Mouse (Mus musculus): ENCODE measurements around the gene Sstr5. TPM values are rescaled to one million over a fixed set of nuclear protein-coding genes. Genes with fewer than 3 reads are reported as not detected.

Sstr5 gene
- total and polyA plus RNA-seq, 2 experiments from 2014 or later = 1.2 to 2.5 TPM

DNA sequence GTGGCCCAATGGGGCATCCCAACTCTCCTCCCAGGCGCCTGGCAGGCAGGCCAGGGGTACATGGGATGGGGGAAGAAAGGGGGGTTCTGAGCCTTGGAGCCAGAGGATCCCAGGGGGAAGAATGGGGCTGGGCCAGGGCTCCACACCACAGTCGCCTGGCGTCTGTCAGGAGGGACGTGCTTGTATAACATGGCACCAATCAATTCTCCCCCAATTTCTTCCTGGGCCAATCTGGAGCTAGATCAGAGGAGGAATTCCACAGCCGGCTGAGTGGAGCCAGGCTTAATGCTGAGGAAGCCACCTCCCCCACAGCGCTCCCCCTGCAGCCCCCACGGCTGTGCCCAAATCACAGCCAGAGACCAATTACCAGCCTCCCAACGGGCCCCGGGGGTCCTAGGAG, 23.4 kb upstream of the Sstr5 start:
- 0 out of 2 replicates have a peak overlapping the region, but pooled peaks have one; percentile 32 for H3K27ac ChIP-seq
- no peak overlapping the region for H3K9ac ChIP-seq (replicated peaks; ENCODE audit: low read length)
- no peaks in the 10 kb centered on the region for H3K9me3 ChIP-seq (ENCODE audit: low read length)
- H3K4me1 ChIP-seq (ENCODE audit: insufficient read depth, low read length) = peaks cover 5% of the 10 kb centered on the region; the same call in 1 of the 2 replicates
- no peak for TF ChIP-seq CTCF (IDR thresholded peaks at IDR 0.05; ENCODE audit: low read depth)
- no peaks in the 10 kb centered on the region for H3K27me3 ChIP-seq (ENCODE audit: insufficient read depth, low read length)
- peak; percentile 18 for DNase-seq (ENCODE audit: low spot score)
- WGBS = 39% methylated on average over 8 of the region's 9 CpGs
- no peaks in the 10 kb centered on the region for H3K36me3 ChIP-seq (ENCODE audit: insufficient read depth, low read length)
- ATAC-seq = no peak; the same call in 1 of the 2 replicates
- no peak overlapping the region for H3K4me2 ChIP-seq (ENCODE audit: low read depth, low read length)
- H3K4me3 ChIP-seq (ENCODE audit: low read length) = no peak overlapping the region

DNA sequence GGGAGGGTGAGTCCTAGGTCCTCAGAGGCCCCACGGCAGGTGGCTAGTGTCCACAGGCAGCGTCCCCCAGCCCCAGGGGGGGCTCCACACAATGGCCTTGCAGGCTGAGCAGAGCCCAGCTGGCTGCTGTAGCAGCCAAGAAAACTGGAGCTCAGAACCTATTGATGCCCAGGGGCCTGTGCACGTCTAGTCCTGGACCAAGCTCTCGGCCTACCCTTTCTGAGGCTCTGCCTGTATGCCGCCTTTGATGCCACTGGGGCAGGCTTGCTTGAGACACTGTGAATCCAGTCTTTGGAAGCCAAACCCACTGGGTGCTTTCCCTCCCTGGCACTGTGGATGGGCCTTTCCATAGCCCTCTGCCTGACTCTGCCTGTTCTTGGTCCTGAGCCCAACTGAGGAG, 22.4 kb upstream of the Sstr5 start:
- H3K9me3 ChIP-seq (ENCODE audit: low read length) = no peaks in the 10 kb centered on the region
- DNase-seq (ENCODE audit: low spot score) (peak; percentile 55), ATAC-seq (peak; percentile 33; the same call in 1 of the 2 replicates)
- peak overlapping the region; percentile 32; the same call in 1 of the 2 replicates for H3K27ac ChIP-seq
- H3K4me3 ChIP-seq (ENCODE audit: low read length) = no peak overlapping the region
- H3K4me1 ChIP-seq (ENCODE audit: insufficient read depth, low read length) = peaks cover 5% of the 10 kb centered on the region; the same call in 1 of the 2 replicates
- 39% methylated on average over 5 of the region's 5 CpGs for WGBS
- no peaks in the 10 kb centered on the region for H3K27me3 ChIP-seq (ENCODE audit: insufficient read depth, low read length)
- H3K9ac ChIP-seq (replicated peaks; ENCODE audit: low read length) = no peak overlapping the region
- H3K4me2 ChIP-seq (ENCODE audit: low read depth, low read length) = no peak overlapping the region
- H3K36me3 ChIP-seq (ENCODE audit: insufficient read depth, low read length) = no peaks in the 10 kb centered on the region
- no peak for TF ChIP-seq CTCF (IDR thresholded peaks at IDR 0.05; ENCODE audit: low read depth)

DNA sequence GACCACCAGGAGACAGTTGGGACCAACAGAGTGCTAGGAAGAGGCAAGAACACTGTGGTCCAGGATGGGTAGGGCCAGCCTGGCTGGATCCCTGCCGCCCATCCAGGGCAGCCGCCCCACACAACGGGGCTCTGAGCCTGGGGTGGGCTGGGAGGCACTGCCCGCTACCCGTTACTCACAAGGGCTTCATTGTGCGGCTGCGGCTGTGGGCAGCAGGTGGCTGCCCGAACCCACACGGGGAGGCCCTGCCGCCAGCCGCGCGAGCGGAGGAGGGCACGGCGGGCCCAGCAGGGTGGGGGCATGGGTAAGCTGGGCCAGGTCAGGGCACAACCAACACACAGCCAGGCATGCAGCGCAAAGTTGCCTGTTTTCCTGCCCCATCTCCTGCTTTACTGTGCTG, 21.1 kb upstream of the Sstr5 start:
- TF ChIP-seq CTCF (IDR thresholded peaks at IDR 0.05; ENCODE audit: low read depth) = no peak
- DNase-seq (ENCODE audit: low spot score) (peak; percentile 66), ATAC-seq (peak; percentile 85)
- 31% methylated on average over 17 of the region's 17 CpGs for WGBS
- Histone ChIP-seq H3K9me3 (ENCODE audit: low read length) (no peaks in the 10 kb centered on the region), H3K4me3 (ENCODE audit: low read length) (no peak overlapping the region), H3K4me1 (ENCODE audit: insufficient read depth, low read length) (peaks cover 5% of the 10 kb centered on the region; the same call in 1 of the 2 replicates), H3K27ac (peak overlapping the region; percentile 32; the same call in 1 of the 2 replicates), H3K36me3 (ENCODE audit: insufficient read depth, low read length) (no peaks in the 10 kb centered on the region), H3K9ac (replicated peaks; ENCODE audit: low read length) (no peak overlapping the region), H3K4me2 (ENCODE audit: low read depth, low read length) (no peak overlapping the region), H3K27me3 (ENCODE audit: insufficient read depth, low read length) (no peaks in the 10 kb centered on the region)

DNA sequence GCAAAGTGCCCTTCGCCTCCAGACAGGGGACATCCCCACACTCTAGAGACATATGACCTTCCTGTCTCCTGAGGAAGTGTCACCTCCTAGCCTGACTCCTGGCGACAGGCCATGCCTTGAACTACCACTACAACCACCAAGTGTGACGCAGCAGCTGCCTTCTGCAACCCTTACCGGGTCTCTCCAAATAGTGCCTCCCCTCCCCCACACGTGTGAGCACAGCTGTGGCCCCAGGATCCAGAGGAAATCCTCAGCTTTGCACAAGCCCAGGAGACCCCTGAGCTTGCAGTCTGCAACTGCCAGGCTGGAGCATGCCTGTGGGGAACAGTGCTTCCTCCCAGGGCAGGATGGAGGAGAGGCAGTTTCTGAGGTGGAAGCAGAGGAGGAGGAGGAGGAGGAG, 19.2 kb upstream of the Sstr5 start:
- ATAC-seq (no peak), DNase-seq (ENCODE audit: low spot score) (no peak)
- Histone ChIP-seq H3K27ac (no peak overlapping the region), H3K9me3 (ENCODE audit: low read length) (no peaks in the 10 kb centered on the region), H3K27me3 (ENCODE audit: insufficient read depth, low read length) (no peaks in the 10 kb centered on the region), H3K36me3 (ENCODE audit: insufficient read depth, low read length) (no peaks in the 10 kb centered on the region), H3K4me3 (ENCODE audit: low read length) (no peak overlapping the region), H3K9ac (replicated peaks; ENCODE audit: low read length) (no peak overlapping the region), H3K4me1 (ENCODE audit: insufficient read depth, low read length) (peaks cover 5% of the 10 kb centered on the region; the same call in 1 of the 2 replicates), H3K4me2 (ENCODE audit: low read depth, low read length) (no peak overlapping the region)
- TF ChIP-seq CTCF (IDR thresholded peaks at IDR 0.05; ENCODE audit: low read depth) = no peak
- WGBS = 51% methylated on average over 5 of the region's 5 CpGs

DNA sequence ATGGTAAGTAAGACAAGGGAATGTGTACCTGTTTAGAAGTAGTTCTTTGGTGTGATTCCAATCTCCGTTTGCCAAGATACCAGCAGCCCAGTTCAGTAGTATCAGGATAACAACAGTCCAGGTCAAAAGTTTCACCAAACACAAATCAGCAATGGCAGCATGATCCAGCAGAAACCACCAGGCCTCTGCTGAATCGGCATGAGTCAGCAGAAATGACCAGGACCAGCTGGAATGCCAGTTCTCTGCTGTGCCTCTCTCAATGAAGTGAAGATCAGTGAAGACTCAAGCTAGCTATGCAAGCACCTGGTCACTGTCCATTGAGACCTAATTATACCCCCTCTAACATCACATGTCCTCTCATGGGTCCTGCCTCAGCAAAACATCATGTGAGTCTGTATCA, 17.0 kb upstream of the Sstr5 start:
- H3K9me3 ChIP-seq (ENCODE audit: low read length) = no peaks in the 10 kb centered on the region
- H3K4me1 ChIP-seq (ENCODE audit: insufficient read depth, low read length) = peaks cover 5% of the 10 kb centered on the region; the same call in 1 of the 2 replicates
- H3K36me3 ChIP-seq (ENCODE audit: insufficient read depth, low read length) = no peaks in the 10 kb centered on the region
- no peak overlapping the region for H3K4me2 ChIP-seq (ENCODE audit: low read depth, low read length)
- no peak overlapping the region for H3K4me3 ChIP-seq (ENCODE audit: low read length)
- ATAC-seq (no peak), DNase-seq (ENCODE audit: low spot score) (no peak)
- no peak overlapping the region for H3K9ac ChIP-seq (replicated peaks; ENCODE audit: low read length)
- H3K27me3 ChIP-seq (ENCODE audit: insufficient read depth, low read length) = no peaks in the 10 kb centered on the region
- TF ChIP-seq CTCF (IDR thresholded peaks at IDR 0.05; ENCODE audit: low read depth) = no peak
- WGBS = 97% methylated on average over 2 of the region's 2 CpGs
- H3K27ac ChIP-seq = no peak overlapping the region

DNA sequence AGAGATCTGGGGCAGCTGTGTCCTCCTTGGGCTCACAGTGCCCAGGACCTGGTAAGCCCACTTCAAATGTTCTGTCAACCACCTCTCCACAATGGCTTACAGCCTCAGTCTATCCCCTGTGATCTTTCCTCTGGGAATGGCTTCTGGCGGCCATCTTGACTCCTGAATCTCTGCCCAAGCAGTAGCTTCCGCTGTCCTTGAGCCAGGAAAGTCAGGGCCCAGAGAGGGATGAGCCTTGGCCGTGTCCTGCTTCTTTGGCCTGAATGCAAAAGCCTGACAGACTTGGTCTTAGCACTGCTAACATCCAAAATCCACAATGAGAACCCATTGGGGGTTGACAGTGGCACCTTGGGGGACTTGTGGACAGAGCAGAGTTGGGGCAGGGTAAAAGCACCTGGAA, 14.8 kb upstream of the Sstr5 start:
- no peaks in the 10 kb centered on the region for H3K4me1 ChIP-seq (ENCODE audit: insufficient read depth, low read length)
- no peaks in the 10 kb centered on the region for H3K27me3 ChIP-seq (ENCODE audit: insufficient read depth, low read length)
- ATAC-seq = no peak
- no peak for DNase-seq (ENCODE audit: low spot score)
- no peaks in the 10 kb centered on the region for H3K9me3 ChIP-seq (ENCODE audit: low read length)
- no peak for TF ChIP-seq CTCF (IDR thresholded peaks at IDR 0.05; ENCODE audit: low read depth)
- H3K27ac ChIP-seq = no peak overlapping the region
- no peak overlapping the region for H3K4me3 ChIP-seq (ENCODE audit: low read length)
- no peak overlapping the region for H3K9ac ChIP-seq (replicated peaks; ENCODE audit: low read length)
- WGBS = 70% methylated on average over 3 of the region's 3 CpGs
- H3K4me2 ChIP-seq (ENCODE audit: low read depth, low read length) = no peak overlapping the region
- H3K36me3 ChIP-seq (ENCODE audit: insufficient read depth, low read length) = no peaks in the 10 kb centered on the region

DNA sequence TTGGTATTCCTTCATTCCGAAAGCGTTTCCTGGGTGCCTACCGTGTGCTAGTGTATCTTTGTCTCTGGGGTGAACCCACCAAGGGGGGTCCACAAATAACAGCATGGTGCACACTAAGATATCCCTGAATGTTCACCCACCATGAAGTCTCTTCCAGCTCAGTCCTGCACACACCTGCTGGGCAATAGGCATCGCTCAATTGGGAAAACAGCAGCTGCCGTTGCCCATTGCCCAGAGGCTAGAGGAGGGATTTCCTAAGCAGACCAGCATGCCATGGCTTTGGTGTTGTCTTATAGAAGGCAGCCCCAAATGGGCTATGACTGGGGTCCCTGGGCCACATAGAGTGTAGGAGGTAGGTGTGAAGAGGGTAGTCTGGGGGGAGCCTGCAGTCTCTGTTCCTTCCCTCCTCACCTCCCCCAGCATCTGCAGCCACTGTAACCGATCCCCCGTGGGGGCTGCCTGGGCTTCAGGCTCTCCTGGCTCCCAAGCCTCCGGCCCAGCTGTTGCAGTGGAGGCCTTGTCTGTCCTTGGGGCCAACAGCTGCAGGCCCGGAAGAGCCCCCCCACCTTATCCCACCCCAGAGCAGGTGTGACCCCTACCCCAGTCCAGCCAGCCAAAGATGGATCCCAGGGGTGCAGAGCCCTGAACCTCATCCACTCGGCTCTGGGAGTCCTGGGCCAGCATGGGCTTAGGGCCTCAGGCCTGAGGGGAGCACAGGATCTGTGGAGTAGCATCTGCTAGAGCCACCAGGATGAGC, 13.2 kb upstream of the Sstr5 start:
- no peak for DNase-seq (ENCODE audit: low spot score)
- Histone ChIP-seq H3K27ac (no peak overlapping the region), H3K9ac (replicated peaks; ENCODE audit: low read length) (no peak overlapping the region), H3K4me1 (ENCODE audit: insufficient read depth, low read length) (no peaks in the 10 kb centered on the region), H3K4me2 (ENCODE audit: low read depth, low read length) (no peak overlapping the region), H3K9me3 (ENCODE audit: low read length) (no peaks in the 10 kb centered on the region), H3K27me3 (ENCODE audit: insufficient read depth, low read length) (no peaks in the 10 kb centered on the region), H3K4me3 (ENCODE audit: low read length) (no peak overlapping the region), H3K36me3 (ENCODE audit: insufficient read depth, low read length) (no peaks in the 10 kb centered on the region)
- 79% methylated on average over 10 of the region's 10 CpGs for WGBS
- no peak for ATAC-seq
- TF ChIP-seq CTCF (IDR thresholded peaks at IDR 0.05; ENCODE audit: low read depth) = no peak

Data from hindbrain, postnatal 0 days (tissue).